In the genomic region with DNA sequence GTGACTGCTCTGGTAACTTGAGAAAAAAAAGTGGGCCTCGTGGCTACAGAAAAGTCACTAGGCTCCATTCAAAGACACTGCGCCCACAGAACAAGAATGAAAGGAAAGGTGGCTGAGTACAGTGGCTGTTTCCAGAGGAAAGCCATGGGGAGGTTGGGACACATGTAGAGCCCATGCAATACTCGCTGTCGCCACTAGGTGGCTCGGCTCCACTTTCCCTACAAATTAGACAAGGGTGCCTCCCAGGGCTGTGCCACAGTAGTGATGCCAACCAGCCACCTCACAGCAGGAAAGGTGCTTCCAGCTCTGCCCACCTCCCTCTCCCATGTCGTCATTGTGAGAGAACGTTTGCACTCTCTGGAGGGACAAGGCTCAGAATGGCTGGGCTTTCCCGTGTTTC, we compare ENCODE assay signal across 8 mouse cellular contexts.
A peak's percentile ranks its signal among the peaks of the same experiment; 100 is the strongest.
DNase-seq lines count a peak whose midpoint lies in the region; ATAC-seq and TF ChIP-seq lines count a peak whose summit lies in the region.

No protein-coding gene starts in this region.

- no peaks in the 10 kb centered on the region for H3K36me3 ChIP-seq in forebrain, embryonic 11.5 days (ENCODE audit: control insufficient read depth, insufficient read depth, low read length)
- no peaks in the 10 kb centered on the region for H3K36me3 ChIP-seq in forebrain, embryonic 13.5 days (ENCODE audit: poor library complexity, severe bottlenecking)
- no peaks in the 10 kb centered on the region for H3K36me3 ChIP-seq in lung, embryonic 14.5 days (ENCODE audit: insufficient read depth)
- no peaks in the 10 kb centered on the region for H3K36me3 ChIP-seq in stomach, postnatal 0 days (ENCODE audit: control insufficient read depth, insufficient read depth, low read length)
- H3K36me3 ChIP-seq in hindbrain, embryonic 13.5 days = no peaks in the 10 kb centered on the region

- no peak overlapping the region for H3K4me2 ChIP-seq in forebrain, embryonic 11.5 days (ENCODE audit: low read depth, low read length, severe bottlenecking)
- no peak overlapping the region for H3K4me2 ChIP-seq in forebrain, embryonic 13.5 days
- no peak overlapping the region for H3K4me2 ChIP-seq in lung, embryonic 14.5 days
- H3K4me2 ChIP-seq in stomach, postnatal 0 days (replicated peaks; ENCODE audit: low read depth) = no peak overlapping the region
- no peak overlapping the region for H3K4me2 ChIP-seq in hindbrain, embryonic 13.5 days

- H3K4me1 ChIP-seq in forebrain, embryonic 11.5 days (replicated peaks; ENCODE audit: control insufficient read depth, insufficient read depth, low read length) = no peaks in the 10 kb centered on the region
- H3K4me1 ChIP-seq in forebrain, embryonic 13.5 days = no peaks in the 10 kb centered on the region
- no peaks in the 10 kb centered on the region for H3K4me1 ChIP-seq in lung, embryonic 14.5 days (ENCODE audit: insufficient read depth)
- H3K4me1 ChIP-seq in stomach, postnatal 0 days (replicated peaks; ENCODE audit: control insufficient read depth, insufficient read depth) = no peaks in the 10 kb centered on the region
- H3K4me1 ChIP-seq in hindbrain, embryonic 13.5 days (replicated peaks) = no peaks in the 10 kb centered on the region

- no peaks in the 10 kb centered on the region for H3K27me3 ChIP-seq in forebrain, embryonic 11.5 days (ENCODE audit: control insufficient read depth, insufficient read depth, low read length)
- no peaks in the 10 kb centered on the region for H3K27me3 ChIP-seq in forebrain, embryonic 13.5 days
- H3K27me3 ChIP-seq in lung, embryonic 14.5 days (ENCODE audit: insufficient read depth, low read length) = no peaks in the 10 kb centered on the region
- no peaks in the 10 kb centered on the region for H3K27me3 ChIP-seq in stomach, postnatal 0 days (ENCODE audit: control insufficient read depth, insufficient read depth, low read length)
- H3K27me3 ChIP-seq in hindbrain, embryonic 13.5 days = no peaks in the 10 kb centered on the region

- intact Hi-C loops in gastrocnemius, postnatal 36 days (cut with DNase I) = no loop called here

- WGBS in forebrain, embryonic 11.5 days = 44% methylated on average over 8 of the region's 8 CpGs
- 45% methylated on average over 8 of the region's 8 CpGs for WGBS in forebrain, embryonic 13.5 days
- WGBS in lung, embryonic 14.5 days = 38% methylated on average over 8 of the region's 8 CpGs
- WGBS in stomach, postnatal 0 days = 43% methylated on average over 8 of the region's 8 CpGs
- WGBS in hindbrain, embryonic 13.5 days = 41% methylated on average over 8 of the region's 8 CpGs

- no peak overlapping the region for H3K9ac ChIP-seq in forebrain, embryonic 11.5 days (ENCODE audit: low read length)
- no peak overlapping the region for H3K9ac ChIP-seq in forebrain, embryonic 13.5 days
- H3K9ac ChIP-seq in lung, embryonic 14.5 days = no peak overlapping the region
- no peak overlapping the region for H3K9ac ChIP-seq in stomach, postnatal 0 days (ENCODE audit: low read length)
- no peak overlapping the region for H3K9ac ChIP-seq in hindbrain, embryonic 13.5 days

- H3K4me3 ChIP-seq in forebrain, embryonic 11.5 days (ENCODE audit: low read depth, low read length) = no peak overlapping the region
- H3K4me3 ChIP-seq in forebrain, embryonic 13.5 days = no peak overlapping the region
- no peak overlapping the region for H3K4me3 ChIP-seq in lung, embryonic 14.5 days (ENCODE audit: low read depth, low read length)
- H3K4me3 ChIP-seq in stomach, postnatal 0 days (ENCODE audit: low read depth, low read length) = no peak overlapping the region
- H3K4me3 ChIP-seq in hindbrain, embryonic 13.5 days = no peak overlapping the region

- TF ChIP-seq CTCF in lung, embryonic 14.5 days (IDR thresholded peaks at IDR 0.05; ENCODE audit: low read depth) = peak; percentile 64
- peak; percentile 64 for TF ChIP-seq CTCF in stomach, postnatal 0 days (IDR thresholded peaks at IDR 0.05; ENCODE audit: low read depth)

- TF ChIP-seq EP300 in stomach, postnatal 0 days (optimal IDR thresholded peaks at IDR 0.05) = no peak

- DNase-seq in forebrain, embryonic 11.5 days (ENCODE audit: low spot score) = peak; percentile 65
- DNase-seq in lung, embryonic 14.5 days = peak; percentile 38
- DNase-seq in lung, adult 18-20 months = no peak
- DNase-seq in brain, adult 2 months (ENCODE audit: low read depth, low spot score) = peak; percentile 33
- DNase-seq in stomach, postnatal 0 days (ENCODE audit: low spot score) = no peak
- no peak for DNase-seq in gastrocnemius, postnatal 36 days

- no peaks in the 10 kb centered on the region for H3K9me3 ChIP-seq in forebrain, embryonic 11.5 days (ENCODE audit: control insufficient read depth, low read length)
- H3K9me3 ChIP-seq in forebrain, embryonic 13.5 days (replicated peaks) = peaks cover 10% of the 10 kb centered on the region
- H3K9me3 ChIP-seq in lung, embryonic 14.5 days (ENCODE audit: low read depth, low read length) = no peaks in the 10 kb centered on the region
- no peaks in the 10 kb centered on the region for H3K9me3 ChIP-seq in stomach, postnatal 0 days (ENCODE audit: control insufficient read depth, low read length)
- no peaks in the 10 kb centered on the region for H3K9me3 ChIP-seq in hindbrain, embryonic 13.5 days

- no peak overlapping the region for H3K27ac ChIP-seq in forebrain, embryonic 11.5 days (ENCODE audit: low read depth, low read length)
- H3K27ac ChIP-seq in forebrain, embryonic 13.5 days = no peak overlapping the region
- no peak overlapping the region for H3K27ac ChIP-seq in lung, embryonic 14.5 days (ENCODE audit: low read depth)
- no peak overlapping the region for H3K27ac ChIP-seq in stomach, postnatal 0 days (replicated peaks)
- H3K27ac ChIP-seq in hindbrain, embryonic 13.5 days = no peak overlapping the region

- ATAC-seq in forebrain, embryonic 11.5 days (replicated peaks; ENCODE audit: low FRiP score) = no peak
- ATAC-seq in forebrain, embryonic 13.5 days = no peak
- no peak for ATAC-seq in lung, embryonic 14.5 days (ENCODE audit: insufficient read depth)
- no peak for ATAC-seq in stomach, postnatal 0 days (ENCODE audit: low FRiP score, low TSS enrichment)
- ATAC-seq in hindbrain, embryonic 13.5 days (ENCODE audit: low FRiP score) = no peak

Comparison
In these comparisons a context has a peak if more than half of its experiments do, and no peak if none do; other contexts are left out.
1. DNase-seq: peak in forebrain, embryonic 11.5 days (single experiment), lung, embryonic 14.5 days (single experiment) and brain, adult 2 months (single experiment); none in lung, adult 18-20 months (0 of 2), stomach, postnatal 0 days (single experiment) and gastrocnemius, postnatal 36 days (0 of 2).